9 mouse cellular contexts compared by ENCODE assay signal in the genomic region with DNA sequence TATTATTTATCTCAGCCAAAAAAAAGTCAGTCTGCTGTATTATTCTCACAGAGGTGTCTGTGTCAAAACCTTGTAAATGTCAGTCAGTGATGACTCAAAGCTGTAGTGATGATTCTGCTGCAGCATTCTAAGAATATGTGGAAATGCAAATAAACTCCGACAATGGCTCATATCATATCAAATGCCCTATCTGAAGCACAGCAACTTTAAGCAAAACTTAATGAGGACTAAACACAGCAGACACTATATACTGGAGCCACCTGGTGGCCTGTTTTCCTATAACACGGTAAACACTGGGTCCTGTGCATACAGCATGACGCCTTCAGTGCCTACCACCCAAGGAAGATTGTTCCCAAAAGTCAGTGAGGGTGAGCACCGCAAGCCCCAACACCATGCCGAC. TPM values are rescaled to one million over a fixed set of nuclear protein-coding genes. Genes with fewer than 3 reads are reported as not detected.
A peak's percentile ranks its signal among the peaks of the same experiment; 100 is the strongest.
DNase-seq lines count a peak whose midpoint lies in the region; ATAC-seq and TF ChIP-seq lines count a peak whose summit lies in the region.
"Had no signal": no experiment of that assay in that cellular context is flagged by ENCODE, and none has a peak within 500 bp of the region (broad histone marks: within the 10 kb centered on the region; RNA-seq: fewer than 3 reads in every experiment).

No protein-coding gene starts in this region.

- peak; percentile 78 for TF ChIP-seq CTCF in intestine, postnatal 0 days (IDR thresholded peaks at IDR 0.05; ENCODE audit: low read depth)

- H3K27me3 ChIP-seq in forebrain, embryonic 15.5 days: no peaks in the 10 kb centered on the region
- no peaks in the 10 kb centered on the region for H3K27me3 ChIP-seq in intestine, postnatal 0 days (replicated peaks; ENCODE audit: control insufficient read depth, insufficient read depth, low read length)
- H3K27me3 ChIP-seq in limb, embryonic 14.5 days (ENCODE audit: control insufficient read depth, insufficient read depth, low read length): no peaks in the 10 kb centered on the region
- no peaks in the 10 kb centered on the region for H3K27me3 ChIP-seq in neural tube, embryonic 14.5 days (ENCODE audit: control insufficient read depth, insufficient read depth, low read length)
- H3K27me3 ChIP-seq: liver, embryonic 15.5 days had no signal

- no peak for TF ChIP-seq POLR2A in limb, embryonic 14.5 days (IDR thresholded peaks at IDR 0.05; ENCODE audit: borderline replicate concordance, extremely low read depth, insufficient read depth, insufficient read length)

- no peaks in the 10 kb centered on the region for H3K9me3 ChIP-seq in forebrain, embryonic 15.5 days
- H3K9me3 ChIP-seq in intestine, postnatal 0 days (ENCODE audit: control insufficient read depth): no peaks in the 10 kb centered on the region
- no peaks in the 10 kb centered on the region for H3K9me3 ChIP-seq in limb, embryonic 14.5 days (ENCODE audit: control insufficient read depth, low read length)
- H3K9me3 ChIP-seq in neural tube, embryonic 14.5 days (ENCODE audit: control insufficient read depth, low read length): no peaks in the 10 kb centered on the region
- H3K9me3 ChIP-seq: liver, embryonic 15.5 days had no signal

- H3K4me2 ChIP-seq in forebrain, embryonic 15.5 days (replicated peaks): no peak overlapping the region
- no peak overlapping the region for H3K4me2 ChIP-seq in intestine, postnatal 0 days (replicated peaks; ENCODE audit: low read depth)
- H3K4me2 ChIP-seq in limb, embryonic 14.5 days (replicated peaks; ENCODE audit: low read depth, low read length, severe bottlenecking): no peak overlapping the region
- H3K4me2 ChIP-seq in neural tube, embryonic 14.5 days (ENCODE audit: low read depth, low read length): no peak overlapping the region
- H3K4me2 ChIP-seq: liver, embryonic 15.5 days had no signal

- H3K27ac ChIP-seq in forebrain, embryonic 15.5 days (replicated peaks): no peak overlapping the region
- no peak overlapping the region for H3K27ac ChIP-seq in intestine, postnatal 0 days (ENCODE audit: low read depth, low read length)
- no peak overlapping the region for H3K27ac ChIP-seq in limb, embryonic 14.5 days (replicated peaks; ENCODE audit: low read depth, low read length)
- no peak overlapping the region for H3K27ac ChIP-seq in neural tube, embryonic 14.5 days (ENCODE audit: low read depth, low read length)
- H3K27ac ChIP-seq: liver, embryonic 15.5 days had no signal

- peaks cover 5% of the 10 kb centered on the region; the same call in 1 of the 2 replicates for H3K4me1 ChIP-seq in forebrain, embryonic 15.5 days
- no peaks in the 10 kb centered on the region for H3K4me1 ChIP-seq in intestine, postnatal 0 days (replicated peaks; ENCODE audit: control insufficient read depth, insufficient read depth, low read length)
- H3K4me1 ChIP-seq in limb, embryonic 14.5 days (ENCODE audit: control insufficient read depth, insufficient read depth, low read length): peaks cover 7% of the 10 kb centered on the region; the same call in 1 of the 2 replicates
- H3K4me1 ChIP-seq in neural tube, embryonic 14.5 days (ENCODE audit: control insufficient read depth, insufficient read depth, low read length): no peaks in the 10 kb centered on the region
- H3K4me1 ChIP-seq: liver, embryonic 15.5 days had no signal

- H3K4me3 ChIP-seq in forebrain, embryonic 15.5 days: no peak overlapping the region
- no peak overlapping the region for H3K4me3 ChIP-seq in intestine, postnatal 0 days (ENCODE audit: low read depth, low read length)
- H3K4me3 ChIP-seq in limb, embryonic 14.5 days (replicated peaks; ENCODE audit: low read length): no peak overlapping the region
- no peak overlapping the region for H3K4me3 ChIP-seq in neural tube, embryonic 14.5 days (ENCODE audit: low read depth, low read length)
- H3K4me3 ChIP-seq: liver, embryonic 15.5 days had no signal

- no peak overlapping the region for H3K9ac ChIP-seq in forebrain, embryonic 15.5 days (replicated peaks)
- H3K9ac ChIP-seq in intestine, postnatal 0 days (ENCODE audit: low read depth, low read length): no peak overlapping the region
- H3K9ac ChIP-seq in limb, embryonic 14.5 days (ENCODE audit: low read depth, low read length, severe bottlenecking): no peak overlapping the region
- H3K9ac ChIP-seq in neural tube, embryonic 14.5 days (replicated peaks; ENCODE audit: low read depth, low read length): no peak overlapping the region
- H3K9ac ChIP-seq: liver, embryonic 15.5 days had no signal

- DNase-seq in urinary bladder, postnatal 14 days (ENCODE audit: low spot score): peak; percentile 33
- DNase-seq in urinary bladder, postnatal 4 days (ENCODE audit: low spot score in 2 of 2): no peak
- peak; percentile 56 for DNase-seq in adipocyte (ENCODE audit: low spot score)
- peak; percentile 65 for DNase-seq in limb, embryonic 14.5 days (ENCODE audit: low spot score)
- no peak for DNase-seq in spleen, postnatal 4 days (ENCODE audit: low spot score in 2 of 2)

- WGBS in forebrain, embryonic 15.5 days: 55% methylated on average over 5 of the region's 5 CpGs
- WGBS in intestine, postnatal 0 days: 44% methylated on average over 5 of the region's 5 CpGs
- WGBS in limb, embryonic 14.5 days: 40% methylated on average over 5 of the region's 5 CpGs
- 61% methylated on average over 5 of the region's 5 CpGs for WGBS in neural tube, embryonic 14.5 days

- peak; percentile 82 for ATAC-seq in forebrain, embryonic 15.5 days (replicated peaks)
- no peak for ATAC-seq in intestine, postnatal 0 days
- no peak for ATAC-seq in limb, embryonic 14.5 days (ENCODE audit: low FRiP score, low read depth)
- peak; percentile 79; the same call in 1 of the 2 replicates for ATAC-seq in neural tube, embryonic 14.5 days (ENCODE audit: low read depth)

- H3K36me3 ChIP-seq in forebrain, embryonic 15.5 days: no peaks in the 10 kb centered on the region
- no peaks in the 10 kb centered on the region for H3K36me3 ChIP-seq in intestine, postnatal 0 days (ENCODE audit: control insufficient read depth, insufficient read depth)
- H3K36me3 ChIP-seq in limb, embryonic 14.5 days (ENCODE audit: control insufficient read depth, insufficient read depth, low read length): no peaks in the 10 kb centered on the region
- no peaks in the 10 kb centered on the region for H3K36me3 ChIP-seq in neural tube, embryonic 14.5 days (ENCODE audit: control insufficient read depth, insufficient read depth, low read length)
- H3K36me3 ChIP-seq: liver, embryonic 15.5 days had no signal

RNA-seq across cellular contexts. Expression of a gene that starts 41.1 kb away (rescaled TPM):
- 30.5 and 34.2 TPM in 2 replicates for polyA plus RNA-seq in forebrain, embryonic 15.5 days (2015; fragmentation: Nextera tagmentation; extraction: Ambion mirVana)
- 105 and 126 TPM in 2 replicates for polyA plus RNA-seq in intestine, postnatal 0 days (2015; fragmentation: Nextera tagmentation; extraction: Ambion mirVana)
- polyA plus RNA-seq in limb, embryonic 14.5 days (2012; rRNA removed): 23.9 and 31.6 TPM in 2 replicates
- 39.9 and 44.2 TPM in 2 replicates for polyA plus RNA-seq in limb, embryonic 14.5 days (2014; fragmentation: Nextera tagmentation; extraction: Ambion mirVana)
- polyA plus RNA-seq in neural tube, embryonic 14.5 days (2014; fragmentation: Nextera tagmentation; extraction: Ambion mirVana): 38.1 and 40.5 TPM in 2 replicates

Comparison
In these comparisons a context has a peak if more than half of its experiments do, and no peak if none do; other contexts are left out.
1. DNase-seq: peak in urinary bladder, postnatal 14 days (single experiment), adipocyte (single experiment) and limb, embryonic 14.5 days (single experiment); none in urinary bladder, postnatal 4 days (0 of 2) and spleen, postnatal 4 days (0 of 2).
2. ATAC-seq: peak in forebrain, embryonic 15.5 days (single experiment) and neural tube, embryonic 14.5 days (single experiment); none in intestine, postnatal 0 days (single experiment) and limb, embryonic 14.5 days (single experiment).